Mouse (Mus musculus): ENCODE data around the gene Ncf2.

- TF ChIP-seq CTCF (conservative IDR thresholded peaks at IDR 0.05; ENCODE audit: low read length) (no peak), NANOG (IDR thresholded peaks at IDR 0.05; ENCODE audit: borderline replicate concordance, low read length) (no peak), POU5F1 (IDR thresholded peaks at IDR 0.05; ENCODE audit: borderline replicate concordance, low read length) (no peak)
These were observed 32.9 kb upstream of the Ncf2 start for GRCm38 (mm10) chr1:152766804-152767748.

All from E14TG2a.4 (cell line).